Mouse (Mus musculus): ENCODE measurements around the gene Stx1b. TPM values are rescaled to one million over a fixed set of nuclear protein-coding genes. Genes with fewer than 3 reads are reported as not detected.

Stx1b gene
- polyA plus RNA-seq, 1 experiment from 2014 or later, result 0.20 TPM

DNA sequence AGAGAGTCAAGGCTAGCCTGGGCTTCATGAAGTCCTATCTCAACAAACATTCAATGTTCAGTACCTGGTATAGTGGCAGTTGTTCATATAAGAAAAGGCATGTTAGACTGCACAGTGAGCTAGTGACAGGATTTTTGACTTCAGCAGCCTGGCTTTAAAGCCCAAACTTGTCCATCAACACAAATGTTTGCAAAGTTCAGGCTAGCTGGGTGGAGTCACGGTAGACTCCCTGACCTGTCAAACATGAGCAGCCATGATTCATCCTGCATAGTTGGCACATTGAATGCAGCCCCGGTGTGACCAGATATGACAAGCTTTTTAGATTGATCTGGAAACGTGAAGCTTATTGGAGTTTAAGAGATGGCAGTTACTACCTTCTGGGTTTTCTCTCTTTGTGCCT lies 52.3 kb downstream of the Stx1b start:
- Histone ChIP-seq H3K4me1 (peaks cover 79% of the 10 kb centered on the region), H3K27ac (peak overlapping the region; percentile 39; the same call in 1 of the 2 replicates), H3K9ac (no peak overlapping the region), H3K4me2 (no peak overlapping the region), H3K36me3 (peaks cover 16% of the 10 kb centered on the region), H3K9me3 (replicated peaks) (no peaks in the 10 kb centered on the region), H3K27me3 (replicated peaks) (no peaks in the 10 kb centered on the region), H3K4me3 (no peak overlapping the region)
- no peak for ATAC-seq
- 53% methylated on average over 3 of the region's 3 CpGs for WGBS (ENCODE audit: insufficient replicate concordance)

DNA sequence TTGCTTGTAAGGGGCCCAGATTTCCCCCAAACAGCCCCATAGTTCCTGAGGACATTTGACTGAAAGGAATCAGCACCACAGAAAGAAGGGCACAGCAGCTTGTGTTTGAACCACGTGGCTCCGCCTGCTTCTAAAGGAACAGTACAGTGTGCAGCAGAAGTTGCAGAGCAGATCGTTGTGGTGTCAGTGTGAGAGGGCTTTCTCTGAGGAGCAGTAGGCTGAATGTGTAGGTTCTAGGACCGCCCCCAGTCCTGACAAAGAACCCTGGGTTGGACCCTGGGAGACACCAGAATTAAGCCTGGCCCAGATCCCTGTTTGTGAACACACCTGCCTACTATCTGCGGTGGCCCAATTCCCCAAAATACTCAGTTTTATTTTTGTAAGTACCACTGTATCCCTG lies 53.1 kb downstream of the Stx1b start:
- Histone ChIP-seq H3K9me3 (replicated peaks) (no peaks in the 10 kb centered on the region), H3K4me3 (0 out of 2 replicates have a peak overlapping the region, but pooled peaks have one; percentile 0), H3K27me3 (replicated peaks) (no peaks in the 10 kb centered on the region), H3K9ac (peak overlapping the region; percentile 81; the same call in 1 of the 2 replicates), H3K4me2 (peak overlapping the region; percentile 86), H3K4me1 (peaks cover 87% of the 10 kb centered on the region), H3K36me3 (peaks cover 19% of the 10 kb centered on the region), H3K27ac (peak overlapping the region; percentile 83)
- 55% methylated on average over 5 of the region's 5 CpGs for WGBS (ENCODE audit: insufficient replicate concordance)
- no peak for ATAC-seq

DNA sequence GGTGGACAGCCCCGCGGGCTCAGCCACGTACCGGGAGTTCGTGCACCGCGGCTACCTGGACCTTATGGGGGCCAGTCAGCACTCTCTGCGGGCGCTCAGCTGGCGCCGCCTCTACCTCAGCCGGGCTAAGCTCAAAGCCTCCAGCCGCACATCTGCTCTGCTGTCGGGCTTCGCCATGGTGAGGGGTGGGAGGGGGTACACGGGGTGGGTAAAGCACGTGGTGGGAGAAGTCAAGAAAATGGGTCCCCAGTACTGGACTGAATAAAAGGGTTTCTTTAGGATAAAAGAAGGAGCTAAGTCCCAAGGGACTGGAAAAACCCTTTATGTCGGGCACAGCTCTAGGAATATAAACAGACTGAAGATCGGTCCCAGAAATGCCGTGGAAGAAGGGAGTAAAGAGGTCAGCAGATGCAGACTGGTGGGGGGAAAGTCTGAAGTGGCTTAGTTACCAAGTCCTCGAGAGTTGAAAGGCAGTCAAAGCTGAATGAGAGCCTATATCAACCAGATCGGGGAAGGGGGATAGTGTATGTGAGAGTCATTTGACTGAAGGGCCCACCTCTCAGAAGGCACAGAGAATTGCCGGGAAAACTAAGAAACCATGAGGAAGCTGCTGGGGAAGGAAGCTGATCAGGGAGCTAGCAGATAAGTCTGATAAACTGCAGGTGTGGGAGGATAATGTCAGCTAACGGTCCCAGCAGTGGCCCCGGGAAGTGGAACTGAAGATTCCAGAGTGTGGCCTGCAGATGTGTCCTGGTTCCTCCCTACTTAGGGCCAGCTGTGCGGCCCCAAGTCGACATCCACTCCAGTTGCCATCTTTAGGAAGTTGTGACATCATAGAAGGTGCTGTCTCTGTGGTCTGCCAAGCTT lies 54.1 kb downstream of the Stx1b start:
- Histone ChIP-seq H3K27ac (peak overlapping the region; percentile 83), H3K36me3 (peaks cover 29% of the 10 kb centered on the region), H3K9me3 (replicated peaks) (no peaks in the 10 kb centered on the region), H3K4me3 (peak overlapping the region; percentile 67), H3K9ac (peak overlapping the region; percentile 81), H3K4me1 (peaks cover 89% of the 10 kb centered on the region), H3K27me3 (replicated peaks) (no peaks in the 10 kb centered on the region), H3K4me2 (peak overlapping the region; percentile 86)
- WGBS (ENCODE audit: insufficient replicate concordance), result 1% methylated on average over 27 of the region's 27 CpGs
- no peak for ATAC-seq

DNA sequence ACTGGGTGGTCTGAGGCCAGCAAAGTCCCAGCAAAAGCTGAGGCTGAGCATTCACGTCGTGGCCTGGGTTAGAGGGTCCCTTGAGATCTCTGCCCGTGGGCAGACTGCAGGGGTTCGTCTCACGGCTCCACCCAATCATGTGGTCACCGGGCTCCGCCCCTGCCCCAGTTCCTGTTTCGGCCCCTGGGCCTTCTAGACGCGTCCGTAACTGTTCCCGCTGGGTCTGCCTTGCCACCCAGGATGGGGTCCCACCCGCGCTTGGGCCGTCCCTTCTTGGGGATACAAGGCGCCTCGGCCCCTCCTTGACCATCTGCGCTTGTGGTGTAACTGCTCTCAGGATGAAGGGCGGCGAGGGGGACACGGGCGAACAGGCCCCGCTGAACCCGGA lies 54.7 kb downstream of the Stx1b start, which contains the start of gene Orai3:
Gene Orai3, plus strand, starts transcription at position 165 of the 388 bp plus-strand sequence.
- Histone ChIP-seq H3K4me2 (peak within 1 kb of the TSS; percentile 86), H3K4me1 (peaks cover 87% of the 10 kb centered on the region), H3K27me3 (replicated peaks) (no peaks in the 10 kb centered on the region), H3K4me3 (peak within 1 kb of the TSS; percentile 67), H3K27ac (peak within 1 kb of the TSS; percentile 96), H3K9ac (peak within 1 kb of the TSS; percentile 81), H3K36me3 (peaks cover 29% of the 10 kb centered on the region), H3K9me3 (replicated peaks) (no peaks in the 10 kb centered on the region)
- under 1% methylated on average over 24 of the region's 24 CpGs for WGBS (ENCODE audit: insufficient replicate concordance)
- peak; percentile 25 for ATAC-seq

DNA sequence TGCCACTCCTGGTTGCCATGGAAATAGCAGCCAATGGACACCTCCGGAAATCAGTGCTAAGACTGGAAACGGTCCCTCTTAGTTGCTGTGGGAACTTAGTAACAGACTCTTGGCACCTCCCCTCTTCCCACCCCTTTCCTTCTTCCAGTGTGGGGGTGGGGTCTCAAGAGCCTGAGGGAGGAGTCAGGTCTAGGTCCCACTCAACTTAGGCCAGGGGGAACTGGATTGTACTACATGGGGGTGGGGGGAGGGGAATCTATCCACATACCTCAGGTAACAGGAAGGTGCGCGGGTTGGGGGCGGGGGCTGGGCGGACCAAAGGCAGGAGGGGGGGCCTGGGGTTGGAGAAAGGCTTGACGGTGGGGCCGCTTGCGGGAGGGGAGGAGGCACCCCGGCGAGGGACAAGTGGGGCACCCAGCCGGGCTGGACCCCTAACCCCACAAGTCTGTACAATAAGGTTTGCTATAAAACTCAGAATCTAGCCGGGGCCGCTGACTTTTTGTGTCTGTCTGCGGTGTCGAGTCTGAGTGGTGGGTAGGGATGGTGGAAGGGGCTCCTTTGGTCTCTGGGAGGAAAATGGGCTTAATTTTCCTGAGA lies 55.3 kb downstream of the Stx1b start:
- H3K27ac ChIP-seq, result peak overlapping the region; percentile 83
- no peaks in the 10 kb centered on the region for H3K9me3 ChIP-seq (replicated peaks)
- H3K9ac ChIP-seq, result peak overlapping the region; percentile 81
- 2% methylated on average over 16 of the region's 16 CpGs for WGBS (ENCODE audit: insufficient replicate concordance)
- peaks cover 81% of the 10 kb centered on the region for H3K4me1 ChIP-seq
- ATAC-seq, result peak; percentile 3
- peak overlapping the region; percentile 67 for H3K4me3 ChIP-seq
- no peaks in the 10 kb centered on the region for H3K27me3 ChIP-seq (replicated peaks)
- peaks cover 34% of the 10 kb centered on the region for H3K36me3 ChIP-seq
- peak overlapping the region; percentile 86 for H3K4me2 ChIP-seq

DNA sequence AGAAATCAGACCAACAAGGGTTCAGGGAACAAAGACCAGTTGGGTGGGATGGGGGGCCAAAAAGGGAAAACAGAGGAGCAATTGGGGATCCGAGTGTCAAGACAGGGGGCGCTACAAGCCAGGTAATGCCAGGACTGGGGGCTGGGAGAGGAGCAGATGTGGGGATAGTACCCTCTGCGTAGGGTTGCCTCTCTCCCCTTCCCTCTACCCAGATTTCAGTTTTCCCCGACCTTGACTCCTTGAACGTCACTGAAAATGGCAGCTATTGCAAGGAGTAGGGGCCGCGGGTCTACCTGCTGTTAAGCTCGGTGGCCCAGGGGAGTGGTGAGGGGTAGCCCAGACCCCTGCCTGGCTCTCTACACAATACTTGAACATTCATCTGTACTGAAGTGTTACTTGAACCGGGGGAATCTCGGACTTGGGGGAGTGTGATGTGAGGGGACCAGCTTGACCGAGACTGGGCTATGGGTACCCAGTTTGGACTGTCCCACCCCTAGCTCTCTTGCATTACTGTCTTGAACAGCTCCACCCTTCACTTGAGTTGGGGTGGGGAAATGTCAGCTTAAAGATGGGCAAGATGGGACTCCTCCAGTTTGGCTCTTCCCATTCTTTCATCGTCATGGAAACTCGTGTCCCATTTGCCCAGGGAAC lies 55.9 kb downstream of the Stx1b start:
- WGBS (ENCODE audit: insufficient replicate concordance), result 52% methylated on average over 13 of the region's 13 CpGs
- Histone ChIP-seq H3K27ac (peak overlapping the region; percentile 96), H3K4me2 (peak overlapping the region; percentile 86), H3K36me3 (peaks cover 40% of the 10 kb centered on the region), H3K9me3 (replicated peaks) (no peaks in the 10 kb centered on the region), H3K4me1 (peaks cover 75% of the 10 kb centered on the region), H3K27me3 (replicated peaks) (no peaks in the 10 kb centered on the region), H3K9ac (peak overlapping the region; percentile 81), H3K4me3 (peak overlapping the region; percentile 67)
- ATAC-seq, result no peak; the same call in 1 of the 2 replicates

DNA sequence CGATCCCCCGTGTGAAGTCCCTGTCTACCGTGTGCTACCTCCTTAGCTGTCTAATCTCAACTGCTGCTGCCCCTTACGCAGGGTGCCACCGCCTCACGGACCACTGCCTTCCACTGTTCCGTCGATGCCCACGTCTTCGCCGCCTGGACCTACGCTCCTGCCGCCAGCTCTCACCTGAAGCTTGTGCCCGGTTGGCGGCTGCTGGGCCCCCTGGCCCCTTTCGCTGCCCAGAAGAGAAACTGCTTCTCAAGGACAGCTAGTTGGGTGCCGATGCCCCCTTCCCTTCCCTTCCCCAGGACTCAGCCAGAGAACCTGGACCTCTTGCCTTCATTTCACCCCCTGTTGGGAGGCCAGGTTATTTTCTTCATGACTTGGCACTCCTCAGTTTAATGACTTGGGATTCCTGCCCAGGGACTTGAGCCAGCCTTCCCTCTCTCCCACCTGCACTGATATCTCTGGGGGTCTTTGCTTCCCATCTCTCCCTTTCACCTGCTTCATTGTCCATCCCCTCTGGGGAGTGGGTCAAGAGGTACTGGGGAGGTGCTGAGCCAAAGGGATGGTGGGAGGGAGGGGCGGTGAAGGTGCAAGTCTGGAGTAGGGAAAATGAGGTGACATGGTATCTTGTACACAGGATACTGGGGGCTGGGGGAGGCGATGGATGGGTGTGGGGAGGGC lies 56.5 kb downstream of the Stx1b start:
- Histone ChIP-seq H3K9ac (peak overlapping the region; percentile 76), H3K4me1 (peaks cover 73% of the 10 kb centered on the region)

DNA sequence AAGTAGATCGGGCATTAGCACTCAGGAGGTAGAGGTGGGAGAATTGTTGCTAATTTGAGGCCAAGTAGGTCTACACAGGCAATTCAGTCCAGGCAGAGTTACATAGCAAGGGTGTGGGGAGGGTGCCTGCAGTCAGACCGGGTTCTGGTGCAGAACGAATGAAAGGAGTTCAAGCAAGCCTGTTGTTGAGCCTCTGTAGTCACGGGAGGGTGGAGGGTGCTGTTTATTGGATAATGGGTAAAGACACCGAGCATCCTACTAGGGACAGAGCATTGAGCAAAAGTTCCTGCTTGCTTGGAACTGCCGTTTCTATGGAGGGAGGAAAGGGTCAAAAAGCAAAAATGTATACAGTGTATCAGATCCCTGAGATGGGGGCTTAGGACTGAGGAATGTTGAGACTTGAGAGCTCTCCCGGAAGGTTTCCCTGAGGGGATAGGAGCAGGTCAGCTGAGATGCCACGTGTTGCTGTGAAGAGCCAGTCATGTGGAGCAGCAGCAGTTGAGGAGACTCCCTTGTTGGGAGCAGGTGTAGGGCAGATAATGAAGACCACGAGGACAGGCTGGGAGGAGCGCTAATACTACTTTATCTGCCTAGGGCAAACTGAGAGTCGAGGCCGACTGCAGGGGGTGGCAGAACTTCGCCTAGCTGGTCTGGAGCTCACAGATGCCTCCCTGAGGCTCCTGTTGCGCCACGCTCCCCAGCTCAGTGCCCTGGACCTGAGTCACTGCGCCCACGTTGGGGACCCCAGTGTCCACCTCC lies 57.3 kb downstream of the Stx1b start:
- 31% methylated on average over 17 of the region's 17 CpGs for WGBS (ENCODE audit: insufficient replicate concordance)
- Histone ChIP-seq H3K4me2 (peak overlapping the region; percentile 86), H3K36me3 (peaks cover 49% of the 10 kb centered on the region), H3K27ac (peak overlapping the region; percentile 96), H3K4me3 (peak overlapping the region; percentile 67), H3K9me3 (replicated peaks) (no peaks in the 10 kb centered on the region), H3K27me3 (replicated peaks) (no peaks in the 10 kb centered on the region), H3K9ac (peak overlapping the region; percentile 76), H3K4me1 (peaks cover 68% of the 10 kb centered on the region)
- peak; percentile 94 for ATAC-seq

More for the DNA sequence above, 56.5 kb downstream of the Stx1b start:
- peak; percentile 53 for ATAC-seq
- H3K9me3 ChIP-seq (replicated peaks), result no peaks in the 10 kb centered on the region
- H3K27me3 ChIP-seq (replicated peaks), result no peaks in the 10 kb centered on the region
- peak overlapping the region; percentile 86 for H3K4me2 ChIP-seq
- peak overlapping the region; percentile 67 for H3K4me3 ChIP-seq
- 52% methylated on average over 19 of the region's 19 CpGs for WGBS (ENCODE audit: insufficient replicate concordance)
- H3K27ac ChIP-seq, result peak overlapping the region; percentile 96
- H3K36me3 ChIP-seq, result peaks cover 44% of the 10 kb centered on the region

DNA sequence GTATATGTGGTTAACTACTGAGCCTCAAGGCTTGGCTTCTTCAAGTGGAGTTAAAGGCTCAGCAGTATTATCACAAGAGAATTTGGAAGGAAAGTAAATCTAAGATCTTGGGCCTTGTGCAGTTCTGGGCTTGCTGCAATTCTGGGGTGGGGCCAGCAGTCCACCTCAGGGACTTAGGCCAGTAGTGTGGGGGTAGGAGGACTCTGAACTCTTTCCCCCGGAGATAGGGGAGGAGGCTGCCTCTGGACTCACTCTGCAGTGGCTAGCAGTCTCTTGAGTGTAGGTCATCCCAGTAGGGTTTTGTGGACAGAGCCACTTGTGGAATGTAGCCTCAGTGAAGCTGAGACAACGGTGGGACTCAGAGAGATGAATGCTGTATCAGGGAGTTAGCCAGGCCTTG lies 58.6 kb downstream of the Stx1b start:
- 74% methylated on average over 2 of the region's 2 CpGs for WGBS (ENCODE audit: insufficient replicate concordance)
- H3K27me3 ChIP-seq (replicated peaks), result no peaks in the 10 kb centered on the region

DNA sequence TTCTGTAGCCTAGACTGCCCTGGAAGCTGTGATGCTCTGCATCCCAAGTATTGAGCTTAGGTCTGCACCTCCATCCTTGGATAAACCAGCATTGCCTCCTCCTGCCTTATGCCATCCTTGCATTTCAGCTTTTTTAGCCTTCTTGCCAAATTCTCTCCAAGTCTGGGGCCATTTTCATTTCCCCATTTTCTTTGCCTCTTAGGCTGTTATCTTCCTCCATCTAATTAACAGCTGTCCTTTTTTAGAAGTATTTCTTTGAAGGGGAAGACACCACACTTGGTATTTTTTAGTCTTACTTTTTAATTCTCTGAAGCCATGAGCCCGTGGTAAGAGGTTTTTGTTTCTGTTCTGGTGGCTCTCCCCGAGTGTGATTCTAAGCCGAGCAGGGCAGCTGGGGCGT lies 60.7 kb downstream of the Stx1b start:
- no peaks in the 10 kb centered on the region for H3K27me3 ChIP-seq (replicated peaks)
- ATAC-seq, result no peak
- no peak overlapping the region for H3K27ac ChIP-seq
- H3K4me1 ChIP-seq, result peaks cover 52% of the 10 kb centered on the region
- H3K36me3 ChIP-seq, result peaks cover 54% of the 10 kb centered on the region
- H3K9ac ChIP-seq, result no peak overlapping the region
- H3K4me2 ChIP-seq, result no peak overlapping the region
- H3K9me3 ChIP-seq (replicated peaks), result no peaks in the 10 kb centered on the region
- 83% methylated on average over 4 of the region's 4 CpGs for WGBS (ENCODE audit: insufficient replicate concordance)
- H3K4me3 ChIP-seq, result no peak overlapping the region

More for the DNA sequence above, 58.6 kb downstream of the Stx1b start:
- Histone ChIP-seq H3K4me3 (no peak overlapping the region), H3K36me3 (peaks cover 54% of the 10 kb centered on the region), H3K9me3 (replicated peaks) (no peaks in the 10 kb centered on the region), H3K4me1 (peaks cover 58% of the 10 kb centered on the region), H3K27ac (peak overlapping the region; percentile 96), H3K9ac (no peak overlapping the region), H3K4me2 (no peak overlapping the region)
- ATAC-seq, result no peak

DNA sequence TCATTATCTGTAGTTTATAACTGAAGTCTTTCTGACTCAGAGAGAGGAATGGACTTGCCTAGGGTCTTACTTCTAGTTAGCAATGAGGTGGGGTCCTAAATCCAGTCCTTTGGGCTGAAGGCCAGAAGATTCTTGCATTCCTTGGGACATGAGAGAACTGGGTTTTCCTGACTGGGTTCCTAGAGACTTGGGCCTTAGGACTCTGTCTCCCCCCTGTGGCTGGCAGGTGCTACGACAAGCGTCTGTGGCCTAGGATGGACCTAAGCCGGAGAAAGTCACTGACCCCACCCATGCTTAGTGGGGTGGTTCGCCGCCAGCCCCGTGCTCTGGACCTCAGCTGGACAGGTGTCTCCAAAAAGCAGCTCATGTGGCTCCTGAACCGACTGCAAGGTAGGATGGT lies 63.3 kb downstream of the Stx1b start:
- H3K27ac ChIP-seq, result no peak overlapping the region
- peaks cover 55% of the 10 kb centered on the region for H3K36me3 ChIP-seq
- peak; percentile 59; the same call in 1 of the 2 replicates for ATAC-seq
- H3K9me3 ChIP-seq (replicated peaks), result no peaks in the 10 kb centered on the region
- no peaks in the 10 kb centered on the region for H3K27me3 ChIP-seq (replicated peaks)
- no peak overlapping the region for H3K9ac ChIP-seq
- no peak overlapping the region for H3K4me3 ChIP-seq
- no peak overlapping the region for H3K4me2 ChIP-seq
- peaks cover 26% of the 10 kb centered on the region for H3K4me1 ChIP-seq
- 19% methylated on average over 7 of the region's 7 CpGs for WGBS (ENCODE audit: insufficient replicate concordance)
